Mouse (Mus musculus): Measurements from ENCODE around the gene Fbxw8. TPM values are rescaled to one million over a fixed set of nuclear protein-coding genes. Genes with fewer than 3 reads are reported as not detected.

Gene Fbxw8
- total RNA-seq, 2 experiments from 2014 or later = 18.8 to 22.4 TPM

DNA sequence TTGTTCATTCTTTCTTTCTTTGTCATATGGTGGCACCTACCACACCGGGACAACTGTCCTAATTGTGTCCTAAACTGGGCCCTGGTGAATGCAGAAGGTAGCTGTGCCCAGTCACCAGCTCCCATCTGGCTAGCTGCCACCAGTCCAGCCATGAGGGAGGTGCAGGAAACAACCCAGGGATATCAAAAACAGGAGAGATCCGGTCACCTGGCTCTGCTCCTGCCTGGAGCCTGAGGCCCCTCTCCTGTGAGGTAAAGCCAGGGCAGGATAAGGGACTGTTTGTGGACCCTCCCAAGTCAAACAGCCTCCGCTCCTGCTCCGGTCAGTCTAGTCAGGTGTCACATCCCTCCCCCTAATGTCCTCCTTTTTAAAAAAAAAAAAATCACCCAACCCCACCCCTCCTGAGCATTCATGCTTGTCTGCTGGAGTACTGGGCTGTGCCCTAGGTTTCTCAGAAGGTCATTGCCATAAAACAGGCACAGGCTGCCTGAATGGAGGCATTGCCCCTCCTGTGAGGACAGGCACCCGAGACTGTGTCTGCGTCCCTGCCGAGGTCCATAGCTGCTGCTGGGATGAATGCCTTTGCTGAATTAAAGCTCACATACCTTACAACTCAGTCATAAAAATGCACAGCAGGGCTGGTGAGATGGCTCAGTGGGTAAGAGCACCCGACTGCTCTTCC is 103.1 kb downstream of the Fbxw8 start:
- ATAC-seq (replicated peaks; ENCODE audit: poor library complexity, severe bottlenecking) = no peak

DNA sequence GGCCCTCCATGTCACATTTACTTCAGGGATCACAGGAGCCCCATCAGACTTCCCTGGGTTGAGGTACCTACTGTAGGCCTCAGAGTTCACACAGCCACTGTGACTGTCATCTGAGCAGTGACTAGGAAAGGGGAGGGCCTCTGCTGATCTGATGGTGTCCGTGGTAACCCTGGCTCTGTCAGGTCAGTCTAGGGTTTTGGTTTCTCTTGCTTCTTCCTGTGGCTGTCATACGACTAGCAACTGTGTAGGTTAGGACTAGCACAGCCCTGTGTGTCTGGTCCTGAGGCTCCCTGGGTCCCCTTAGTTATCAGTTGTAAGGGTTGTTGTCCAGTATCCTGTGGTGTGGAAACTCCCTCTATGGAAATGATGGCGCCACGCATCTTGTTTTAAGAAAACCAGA is 104.5 kb downstream of the Fbxw8 start:
- ATAC-seq (replicated peaks; ENCODE audit: poor library complexity, severe bottlenecking) = no peak

DNA sequence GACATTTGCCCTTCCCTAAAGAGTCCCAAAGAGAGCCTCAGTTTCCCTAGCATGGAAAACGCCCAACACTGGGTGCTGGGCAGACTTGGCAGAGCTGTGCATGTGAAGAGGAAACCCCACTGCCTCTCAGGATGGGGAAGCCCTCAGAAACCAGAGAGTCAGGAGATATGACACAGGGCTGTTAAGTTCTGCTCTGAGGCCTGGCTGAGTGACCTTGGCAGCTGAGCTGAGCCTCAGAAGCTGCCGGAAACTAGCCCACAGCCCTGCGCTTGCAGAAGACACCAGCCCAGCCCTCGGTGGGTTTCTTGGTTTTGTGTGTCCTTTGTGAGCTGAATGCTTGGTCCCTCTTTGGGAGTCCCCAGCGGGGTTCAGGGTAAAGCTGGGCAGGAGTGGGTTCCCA is 106.3 kb downstream of the Fbxw8 start:
- peak; percentile 55 for ATAC-seq (replicated peaks; ENCODE audit: poor library complexity, severe bottlenecking)

DNA sequence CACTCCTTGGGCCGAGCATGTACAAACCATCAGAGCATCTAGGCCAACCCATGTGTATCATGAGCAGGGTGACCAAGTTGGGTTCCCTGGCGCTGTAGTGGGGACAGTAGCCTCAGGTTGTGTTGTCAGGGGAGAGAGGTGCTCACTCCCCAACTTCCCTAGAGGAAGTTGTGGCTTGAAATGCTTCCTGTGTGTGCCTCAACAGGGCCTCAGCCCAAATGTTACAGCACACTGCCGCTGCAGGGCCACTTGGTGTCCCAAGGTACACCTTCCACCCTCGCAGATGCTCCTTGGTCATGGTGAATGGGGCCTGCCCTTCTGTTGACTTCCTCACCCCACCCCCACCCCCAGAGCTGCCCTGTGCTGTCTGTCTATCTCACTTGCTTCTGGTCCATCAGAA is 106.9 kb downstream of the Fbxw8 start:
- peak; percentile 88 for ATAC-seq (replicated peaks; ENCODE audit: poor library complexity, severe bottlenecking)

DNA sequence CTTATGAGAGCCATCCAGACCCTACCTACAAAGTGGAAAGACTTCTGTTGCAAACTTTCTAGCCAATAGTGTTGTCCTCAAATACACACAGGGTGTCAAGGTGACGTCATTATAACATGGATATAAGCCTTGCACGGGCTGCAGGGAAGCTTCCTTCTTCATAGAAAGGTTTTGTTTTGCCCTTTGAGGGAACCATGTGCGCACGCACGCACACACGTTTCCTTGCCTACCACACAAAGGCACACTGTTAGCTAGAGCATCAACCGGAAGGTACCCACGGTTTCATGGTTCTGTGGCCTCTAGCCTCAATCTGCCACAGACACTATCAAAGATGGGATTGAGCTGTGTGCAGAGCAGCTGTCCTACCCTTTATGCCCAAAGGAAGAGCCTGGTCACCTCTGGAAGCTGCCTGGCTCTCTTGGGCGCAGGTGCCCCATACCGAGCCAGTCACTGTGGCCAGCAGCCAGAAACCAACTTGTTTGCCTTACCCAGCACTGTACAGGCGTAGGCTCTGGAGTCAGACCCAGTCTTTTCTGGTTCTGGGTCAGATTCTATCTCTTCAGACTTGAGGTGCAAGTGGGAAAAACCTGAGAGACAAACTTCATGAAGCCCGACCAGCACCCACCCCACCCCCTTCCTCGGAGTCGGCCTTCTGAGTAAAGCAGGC is 108.0 kb downstream of the Fbxw8 start:
- no peak for ATAC-seq (replicated peaks; ENCODE audit: poor library complexity, severe bottlenecking)

DNA sequence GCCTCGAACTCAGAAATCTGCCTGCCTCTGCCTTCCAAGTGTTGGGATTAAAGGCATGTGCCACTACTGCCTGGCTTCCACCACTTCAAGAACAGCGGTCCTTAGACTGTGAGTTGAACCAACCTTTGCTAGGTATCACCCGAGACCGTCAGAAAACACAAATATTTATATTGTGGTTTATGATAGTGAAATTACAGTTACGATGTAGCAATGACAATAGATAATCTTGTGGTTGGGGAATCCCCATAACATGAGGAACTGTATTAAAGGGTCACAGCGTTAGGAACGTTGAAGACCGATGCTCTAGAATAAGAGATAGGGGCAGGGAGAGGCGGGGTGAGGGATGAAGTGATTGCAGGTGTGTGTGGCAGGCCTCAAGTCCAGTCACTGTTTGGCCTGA is 109.9 kb downstream of the Fbxw8 start:
- peak; percentile 17; the same call in 1 of the 2 replicates for ATAC-seq (replicated peaks; ENCODE audit: poor library complexity, severe bottlenecking)

DNA sequence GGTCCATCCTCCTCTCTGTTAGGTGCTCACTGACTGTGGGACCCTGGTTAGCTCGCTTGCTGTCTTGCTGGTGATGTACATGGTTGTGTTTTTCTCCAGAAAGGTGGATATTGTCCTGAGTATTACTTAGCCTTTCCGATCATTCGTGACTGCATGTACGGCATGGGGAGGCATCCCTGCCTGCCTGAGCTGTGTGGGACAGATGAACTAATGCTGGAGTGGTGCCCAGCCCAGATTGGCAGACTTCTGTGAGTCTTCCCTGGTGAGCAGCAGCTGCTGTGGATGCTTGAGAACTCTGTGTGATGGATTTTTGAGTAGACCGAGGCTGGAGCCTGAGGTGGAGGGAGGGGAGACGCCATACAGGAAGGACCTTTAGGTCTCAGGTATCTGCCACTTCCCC is 110.4 kb downstream of the Fbxw8 start:
- no peak for ATAC-seq (replicated peaks; ENCODE audit: poor library complexity, severe bottlenecking)

DNA sequence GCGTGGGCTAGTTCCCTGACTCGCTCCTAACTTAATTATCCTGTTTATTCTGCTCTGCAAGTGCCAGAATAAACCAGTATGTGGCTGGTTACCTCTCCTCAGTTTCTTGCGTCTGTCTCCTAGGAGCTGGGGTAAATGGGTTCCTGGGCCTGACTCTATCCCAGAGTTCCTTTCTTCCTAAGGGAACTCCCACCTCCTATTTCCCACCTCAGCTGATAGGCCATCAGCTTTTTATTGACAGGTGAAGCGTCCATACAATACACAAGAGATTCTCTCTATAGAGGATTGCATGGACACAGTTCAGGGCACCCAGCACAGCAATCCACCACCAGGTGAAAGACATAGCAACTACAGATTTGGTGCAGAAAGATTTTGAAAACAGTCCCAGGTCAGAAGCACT is 111.5 kb downstream of the Fbxw8 start:
- ATAC-seq (replicated peaks; ENCODE audit: poor library complexity, severe bottlenecking) = no peak

DNA sequence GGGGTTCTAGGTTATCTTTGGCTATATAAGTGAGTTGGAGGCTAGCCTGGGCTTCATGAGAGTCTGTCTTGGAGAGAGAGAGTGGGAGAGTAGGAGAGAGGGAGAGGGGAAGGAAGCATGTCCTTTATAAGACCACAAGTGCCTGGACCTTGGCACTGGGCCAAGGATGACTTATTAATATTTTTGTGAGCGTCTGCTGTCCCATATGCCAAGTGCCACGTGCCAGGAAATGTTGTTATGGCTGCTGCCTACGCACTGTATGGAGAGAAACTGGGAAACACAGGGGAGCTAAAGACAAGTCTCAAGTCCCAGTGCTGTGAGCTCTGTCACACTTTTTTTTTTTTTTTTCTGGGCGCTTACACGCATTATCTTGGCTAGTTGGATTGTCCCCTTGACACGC is 112.7 kb downstream of the Fbxw8 start:
- no peak for ATAC-seq (replicated peaks; ENCODE audit: poor library complexity, severe bottlenecking)

DNA sequence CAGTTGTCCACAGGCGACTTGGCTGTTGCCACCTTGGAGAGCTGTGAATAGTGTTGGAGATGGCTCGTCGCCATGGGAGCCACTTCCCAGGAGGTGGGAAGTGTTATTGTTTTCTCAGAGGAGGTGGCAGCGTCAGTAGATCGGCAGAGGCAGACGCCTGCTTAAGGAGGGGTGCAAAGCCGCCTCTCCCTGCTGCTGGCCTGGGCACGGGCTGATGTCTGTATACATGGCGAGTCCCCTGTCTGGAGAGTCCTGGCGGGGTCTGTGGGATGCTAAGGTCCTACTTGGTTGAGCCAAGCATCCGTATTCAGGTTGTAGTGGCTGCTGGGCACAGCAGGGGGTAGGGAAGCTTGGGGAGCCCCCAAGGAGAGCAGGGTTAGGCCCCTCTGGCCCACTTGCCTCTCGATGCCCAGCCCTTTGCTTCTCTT is 116.0 kb downstream of the Fbxw8 start:
- no peak for ATAC-seq (replicated peaks; ENCODE audit: poor library complexity, severe bottlenecking)

DNA sequence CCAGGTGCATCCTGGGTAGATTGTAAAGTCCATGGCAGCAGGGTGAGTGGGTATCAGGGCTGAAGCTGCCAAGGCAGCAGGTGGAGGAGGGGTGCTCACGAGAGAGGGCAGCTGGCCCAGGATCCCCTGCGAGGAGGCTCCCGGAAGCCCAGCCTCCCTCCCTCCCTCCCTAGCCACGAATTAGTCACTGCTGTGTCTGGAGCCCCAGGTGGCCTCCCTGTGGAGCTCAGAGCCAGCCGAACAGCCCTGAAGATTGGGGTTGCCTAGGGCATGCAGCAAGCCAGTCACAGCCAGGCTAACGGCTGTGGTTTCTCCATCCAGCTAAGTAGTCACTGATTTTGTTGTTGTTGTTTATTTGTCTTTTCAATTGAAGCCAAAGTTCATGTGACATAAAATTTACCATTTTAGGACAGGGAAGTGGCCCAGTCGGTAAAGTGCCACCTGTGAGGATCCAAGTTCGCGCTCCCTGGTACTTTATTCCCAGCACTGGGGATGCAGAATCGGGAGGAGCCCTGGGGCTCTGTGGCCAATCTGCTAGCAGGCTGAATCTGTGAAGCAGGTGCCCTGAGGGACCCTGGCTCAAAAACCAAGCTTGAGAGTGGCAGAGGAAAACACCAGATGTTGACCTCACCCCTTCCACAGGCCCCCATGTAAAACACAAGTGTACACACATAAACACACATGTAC is 117.3 kb downstream of the Fbxw8 start:
- ATAC-seq (replicated peaks; ENCODE audit: poor library complexity, severe bottlenecking) = peak; percentile 75

DNA sequence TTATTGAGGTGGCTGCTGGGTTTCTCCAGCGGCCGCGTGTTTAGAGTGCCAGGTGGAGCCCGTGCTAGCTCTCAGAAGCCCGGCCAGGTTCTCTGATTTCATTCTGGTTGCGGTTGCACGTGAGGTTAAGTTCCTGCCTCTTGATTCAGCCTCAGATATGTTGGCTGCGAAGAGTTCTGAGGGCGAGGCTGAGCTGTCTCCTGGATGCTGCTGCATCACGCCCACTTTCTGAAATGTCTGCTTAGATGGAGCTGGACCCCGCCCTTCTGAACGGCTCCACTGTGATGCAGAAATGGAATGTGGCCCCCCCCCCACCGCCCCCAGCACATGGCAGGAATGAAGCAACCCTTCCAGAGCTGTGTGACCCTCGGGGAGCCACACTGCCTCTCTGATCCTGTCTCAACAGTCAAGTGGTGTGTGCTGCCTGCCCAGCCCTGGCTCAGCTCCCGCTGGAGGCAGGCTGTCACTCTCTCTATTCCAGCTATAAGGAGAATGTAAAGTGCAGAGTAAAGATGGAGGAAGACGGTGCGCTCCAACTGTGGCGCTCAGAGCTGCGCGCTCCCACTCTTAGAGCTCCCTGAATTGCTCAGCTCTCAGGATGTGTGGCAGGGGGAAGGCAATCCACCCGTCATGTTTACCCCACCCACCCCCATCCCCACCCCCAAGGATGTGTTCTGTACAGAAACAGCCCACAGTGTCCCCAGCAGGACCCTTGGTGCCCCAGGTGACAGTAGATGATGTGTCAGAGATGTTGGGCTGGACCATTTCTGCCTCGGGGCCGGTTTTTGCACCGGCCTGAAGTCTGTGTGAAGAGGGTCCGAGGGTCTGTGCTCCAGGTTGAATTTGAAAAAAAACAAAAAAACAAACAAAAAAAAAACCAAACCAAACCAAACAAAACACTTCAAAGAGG is 118.1 kb downstream of the Fbxw8 start:
- no peak for ATAC-seq (replicated peaks; ENCODE audit: poor library complexity, severe bottlenecking)

DNA sequence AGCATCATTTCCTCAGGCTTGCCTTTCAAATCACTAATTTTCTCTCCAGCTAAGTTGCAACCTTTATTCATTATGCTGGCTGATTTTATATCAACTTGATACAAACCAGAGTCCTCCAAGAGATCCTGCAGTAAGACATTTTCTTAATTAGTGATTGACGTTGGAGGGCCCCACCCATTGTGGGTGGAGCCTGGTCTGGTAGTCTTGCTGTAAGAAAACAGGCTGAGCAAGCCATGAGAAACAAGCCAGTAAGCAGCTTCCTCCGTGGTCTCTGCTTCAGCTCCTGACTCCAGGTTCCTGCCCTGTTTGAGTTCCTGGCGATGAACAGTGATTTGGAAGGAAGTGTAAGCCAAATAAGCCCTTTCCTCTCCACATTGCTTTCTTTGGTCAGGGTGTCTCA is 119.5 kb downstream of the Fbxw8 start:
- no peak for ATAC-seq (replicated peaks; ENCODE audit: poor library complexity, severe bottlenecking)

DNA sequence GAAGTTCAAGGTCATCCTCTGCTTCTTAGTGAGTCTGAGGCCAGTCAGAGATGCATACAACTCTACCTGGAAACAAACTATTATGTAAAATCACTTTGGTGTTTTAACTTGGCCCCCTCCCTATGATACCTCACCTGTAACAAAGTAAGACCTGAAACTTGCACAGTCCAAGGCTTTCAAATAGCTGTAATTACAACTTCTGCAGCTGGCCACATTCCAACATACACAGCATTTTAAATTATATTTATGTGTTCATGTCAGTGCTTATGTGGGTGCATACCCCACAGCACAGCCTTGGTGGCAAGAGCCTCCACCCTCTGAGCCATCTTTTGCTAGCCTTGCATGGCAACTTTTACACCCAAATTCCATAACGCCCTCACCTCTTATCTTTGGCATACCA is 120.6 kb downstream of the Fbxw8 start:
- no peak for ATAC-seq (replicated peaks; ENCODE audit: poor library complexity, severe bottlenecking)

DNA sequence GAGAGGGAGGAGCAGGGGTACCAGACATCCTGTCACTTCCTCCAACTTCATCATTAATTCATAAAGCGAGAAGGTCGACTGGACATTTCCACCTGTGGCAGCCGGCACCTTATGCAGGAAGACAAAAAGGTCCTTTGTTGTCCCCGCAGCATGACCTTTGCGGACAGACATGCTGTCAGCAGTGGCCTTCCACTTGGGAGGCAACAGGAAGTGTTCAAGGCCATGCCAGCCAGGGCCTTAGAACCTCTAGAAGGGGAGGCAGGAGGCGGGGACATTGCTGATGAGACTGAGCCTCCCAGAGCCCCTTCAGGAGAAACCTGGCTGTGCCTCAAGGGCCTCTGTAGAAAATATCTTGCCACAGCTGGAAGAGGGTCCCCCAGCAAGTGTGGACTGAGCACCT is 121.5 kb downstream of the Fbxw8 start:
- no peak for ATAC-seq (replicated peaks; ENCODE audit: poor library complexity, severe bottlenecking)

DNA sequence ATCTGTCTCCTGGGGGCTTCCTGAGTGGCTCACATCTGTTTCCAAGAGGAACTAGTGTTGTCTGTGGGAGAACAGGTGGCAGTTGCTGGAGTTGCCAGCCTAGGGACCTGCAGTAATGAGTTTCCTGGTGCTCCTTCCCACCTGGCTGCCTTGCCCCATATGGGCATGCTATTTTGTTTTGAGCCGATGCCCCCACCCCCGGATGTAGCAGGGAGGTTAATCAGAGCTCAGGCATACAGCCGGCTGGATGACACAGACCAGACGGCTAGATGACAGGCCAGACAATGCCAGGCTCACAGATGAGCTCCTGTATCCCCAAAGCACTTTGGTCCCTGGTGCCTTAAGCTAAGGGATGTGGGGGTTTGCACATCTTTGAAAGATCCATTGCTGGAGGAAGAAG is 121.9 kb downstream of the Fbxw8 start:
- no peak for ATAC-seq (replicated peaks; ENCODE audit: poor library complexity, severe bottlenecking)

DNA sequence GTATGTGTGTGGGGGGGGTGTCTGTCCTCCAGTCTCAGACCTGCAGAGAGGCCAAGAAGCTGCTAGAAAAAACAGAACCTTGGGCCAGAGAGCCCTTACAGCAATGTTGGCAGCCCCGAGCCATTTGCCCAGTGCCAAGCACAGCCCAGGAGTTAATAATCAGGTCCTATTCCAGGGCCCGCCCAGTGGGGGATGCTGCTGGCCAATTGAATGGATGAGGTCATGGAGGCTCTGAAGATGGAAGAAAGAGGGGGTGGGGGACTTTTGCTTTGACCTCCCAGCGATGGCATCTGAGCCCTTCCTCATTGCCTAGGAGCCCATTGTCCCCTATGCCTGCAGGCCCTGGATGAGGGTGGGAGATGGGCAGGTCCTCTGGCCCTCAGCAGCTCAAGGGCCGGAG is 123.8 kb downstream of the Fbxw8 start:
- no peak for ATAC-seq (replicated peaks; ENCODE audit: poor library complexity, severe bottlenecking)

DNA sequence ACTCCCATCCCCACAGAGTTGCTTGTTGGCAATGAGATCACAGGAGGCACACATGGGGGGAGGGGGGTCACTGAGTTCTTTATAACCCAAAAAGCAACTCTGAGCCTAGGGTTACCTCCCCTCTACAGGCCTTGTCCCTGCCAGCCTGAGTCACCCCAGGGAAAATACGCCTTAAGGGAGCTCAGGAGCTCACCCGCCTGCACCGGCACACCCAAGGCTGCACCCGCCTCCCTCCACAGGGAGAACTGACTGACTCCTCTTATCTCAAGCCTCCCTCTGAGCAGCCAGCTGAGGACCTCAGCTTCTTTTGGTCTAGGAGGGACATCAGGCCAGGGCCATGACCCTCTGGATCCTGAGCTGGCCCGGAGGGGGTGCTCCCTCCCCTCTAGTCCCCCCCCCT is 124.2 kb downstream of the Fbxw8 start:
- ATAC-seq (replicated peaks; ENCODE audit: poor library complexity, severe bottlenecking) = no peak

DNA sequence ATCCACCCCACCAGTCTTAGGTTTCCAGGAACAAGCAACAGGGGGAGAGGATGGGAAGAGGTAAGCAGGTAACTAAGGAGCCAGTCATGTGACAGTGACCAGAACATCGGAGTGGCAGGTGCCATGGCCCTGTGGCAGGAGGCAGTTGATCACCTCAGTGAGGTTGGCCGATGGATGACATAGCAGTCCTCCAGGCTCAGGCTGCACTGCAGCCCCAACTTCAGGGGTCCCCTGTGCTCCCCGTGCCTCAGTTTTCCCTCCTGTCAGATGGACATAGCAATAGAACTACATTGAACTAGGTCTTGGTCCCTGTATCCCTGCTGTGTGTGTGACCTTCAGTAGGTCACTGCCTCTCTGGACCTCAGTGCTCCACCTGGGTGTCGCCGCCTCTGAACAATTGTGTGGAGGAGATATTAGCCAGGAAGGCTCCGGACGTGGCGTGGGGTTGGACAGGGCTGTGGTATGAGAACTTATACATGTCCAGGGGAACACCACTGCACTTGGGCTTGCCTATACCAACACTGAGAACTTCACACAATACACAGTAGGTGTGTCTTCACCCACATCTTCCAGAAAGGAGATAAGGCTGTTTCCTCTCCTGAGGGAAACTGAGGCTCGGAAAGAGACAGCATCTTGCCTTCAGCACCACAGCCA is 125.1 kb downstream of the Fbxw8 start:
- ATAC-seq (replicated peaks; ENCODE audit: poor library complexity, severe bottlenecking) = no peak

DNA sequence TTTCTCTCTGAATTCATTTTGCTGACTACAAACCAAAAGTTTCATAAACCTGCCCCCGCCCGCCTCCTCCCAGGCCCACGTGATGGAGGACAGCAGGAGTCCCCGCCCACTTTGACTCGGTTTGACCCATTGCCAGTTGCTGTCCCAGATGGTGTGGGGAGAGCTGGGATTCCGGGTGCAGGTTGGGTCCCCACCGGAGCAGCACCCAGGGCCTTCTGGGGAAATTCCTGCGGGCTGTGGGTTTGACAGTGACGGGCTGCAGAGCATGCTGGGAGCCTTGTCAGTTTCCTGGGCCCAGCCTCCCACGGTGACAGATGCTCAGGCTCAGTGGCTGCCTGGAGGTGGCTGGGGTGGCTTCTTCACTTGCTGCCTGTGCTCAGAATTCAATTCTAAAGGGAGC is 125.8 kb downstream of the Fbxw8 start:
- ATAC-seq (replicated peaks; ENCODE audit: poor library complexity, severe bottlenecking) = peak; percentile 57
